Mouse (Mus musculus) mature B cell (primary cell): Measurements from ENCODE around the gene Pfkp.

Source experiments
- in situ Hi-C: fragments of 300-500 bp; cut with MboI; formaldehyde crosslinking; loops from 2 replicates; pipeline ENCODE4 v1.14.3; 2019

Pfkp gene

GRCm38 (mm10) chr13:6637534-6638124, 10.9 kb downstream of the Pfkp start:
- in situ Hi-C loops, result loop anchor here (25.0 kb wide), 1 partner anchor 250 kb away; no protein-coding TSS in a partner anchor

GRCm38 (mm10) chr13:6636976-6637375, 11.6 kb downstream of the Pfkp start:
- in situ Hi-C loops, result loop anchor here (25.0 kb wide), 1 partner anchor 250 kb away; no protein-coding TSS in a partner anchor

- in situ Hi-C loops, result loop anchor here (25.0 kb wide), 1 partner anchor 251 kb away; no protein-coding TSS in a partner anchor
Measured at GRCm38 (mm10) chr13:6636520-6636919, 12.1 kb downstream of the Pfkp start.

GRCm38 (mm10) chr13:6635138-6636076, 13.2 kb downstream of the Pfkp start:
- in situ Hi-C loops, result loop anchor here (25.0 kb wide), 1 partner anchor 252 kb away; no protein-coding TSS in a partner anchor

- in situ Hi-C loops, result loop anchor here (25.0 kb wide), 1 partner anchor 253 kb away; no protein-coding TSS in a partner anchor
Measured at GRCm38 (mm10) chr13:6634063-6634462, 14.5 kb downstream of the Pfkp start.

- in situ Hi-C loops, result loop anchor here (25.0 kb wide), 1 partner anchor 254 kb away; no protein-coding TSS in a partner anchor
Measured at GRCm38 (mm10) chr13:6633524-6633923, 15.1 kb downstream of the Pfkp start.

GRCm38 (mm10) chr13:6632935-6633334, 15.6 kb downstream of the Pfkp start:
- in situ Hi-C loops, result loop anchor here (25.0 kb wide), 1 partner anchor 254 kb away; no protein-coding TSS in a partner anchor

GRCm38 (mm10) chr13:6632513-6632912, 16.1 kb downstream of the Pfkp start:
- in situ Hi-C loops, result loop anchor here (25.0 kb wide), 1 partner anchor 255 kb away; no protein-coding TSS in a partner anchor

GRCm38 (mm10) chr13:6631772-6632510, 16.6 kb downstream of the Pfkp start:
- in situ Hi-C loops, result loop anchor here (25.0 kb wide), 1 partner anchor 255 kb away; no protein-coding TSS in a partner anchor

- in situ Hi-C loops, result loop anchor here (25.0 kb wide), 1 partner anchor 257 kb away; no protein-coding TSS in a partner anchor
Measured at GRCm38 (mm10) chr13:6630660-6631059, 17.9 kb downstream of the Pfkp start.

GRCm38 (mm10) chr13:6629927-6630326, 18.6 kb downstream of the Pfkp start:
- in situ Hi-C loops, result loop anchor here (25.0 kb wide), 1 partner anchor 257 kb away; no protein-coding TSS in a partner anchor

GRCm38 (mm10) chr13:6628998-6629764, 19.4 kb downstream of the Pfkp start:
- in situ Hi-C loops, result loop anchor here (25.0 kb wide), 1 partner anchor 258 kb away; no protein-coding TSS in a partner anchor

- in situ Hi-C loops, result loop anchor here (25.0 kb wide), 1 partner anchor 259 kb away; no protein-coding TSS in a partner anchor
Measured at GRCm38 (mm10) chr13:6628261-6628660, 20.3 kb downstream of the Pfkp start.

- in situ Hi-C loops, result loop anchor here (25.0 kb wide), 1 partner anchor 260 kb away; no protein-coding TSS in a partner anchor
Measured at GRCm38 (mm10) chr13:6627352-6627751, 21.2 kb downstream of the Pfkp start.

- in situ Hi-C loops, result loop anchor here (25.0 kb wide), 1 partner anchor 261 kb away; no protein-coding TSS in a partner anchor
Measured at GRCm38 (mm10) chr13:6626508-6627114, 22.0 kb downstream of the Pfkp start.

GRCm38 (mm10) chr13:6625942-6626341, 22.6 kb downstream of the Pfkp start:
- in situ Hi-C loops, result loop anchor here (25.0 kb wide), 1 partner anchor 261 kb away; no protein-coding TSS in a partner anchor

GRCm38 (mm10) chr13:6624604-6625003, 24.0 kb downstream of the Pfkp start:
- in situ Hi-C loops, result loop anchor here (25.0 kb wide), 1 partner anchor 263 kb away; no protein-coding TSS in a partner anchor

GRCm38 (mm10) chr13:6624121-6624520, 24.5 kb downstream of the Pfkp start:
- in situ Hi-C loops, result no loop called here

GRCm38 (mm10) chr13:6621831-6622230, 26.7 kb downstream of the Pfkp start:
- in situ Hi-C loops, result no loop called here

- in situ Hi-C loops, result no loop called here
Measured at GRCm38 (mm10) chr13:6620250-6620649, 28.3 kb downstream of the Pfkp start.
